Mouse (Mus musculus) cortical plate, adult 2 months (tissue): ENCODE measurements around the gene Rap1gap.

Source experiments
- CTCF ChIP-seq: fragments of 200-500 bp; IDR thresholded peaks from 2 replicates; pipeline ENCODE4 v1.5.1; 2011; ENCODE audit warnings: mild to moderate bottlenecking, control low read depth, low read length; ENCODE audit not compliant: insufficient read depth; ENCODE audit errors: extremely low read depth
- POLR2A ChIP-seq: fragments of 200-500 bp; IDR thresholded peaks from 2 replicates; pipeline ENCODE4 v1.6.1; 2011; ENCODE audit warnings: mild to moderate bottlenecking, low read length, control low read depth; ENCODE audit not compliant: insufficient read depth; ENCODE audit errors: extremely low read depth

GRCm38 (mm10) chr4:137676057-137676456, 11.5 kb downstream of the Rap1gap start:
- TF ChIP-seq POLR2A: no peak
- peak; percentile 92 for TF ChIP-seq CTCF
